Mouse (Mus musculus) cerebellum, adult 18-20 months (tissue): ENCODE measurements at regions not wholly inside any gene's neighbourhood (a gene's known extent, or its start where the extent isn't known, plus 50 kb on each side); places are given as distances from the start of the nearest gene placed in this dataset.
"Not testable (repeated sequence)": the region's sequence is repeated elsewhere in the genome, so short reads cannot be mapped to it uniquely, and the experiment has no call there.

ENCODE experiments used
- DNase-seq, 2 experiments: peaks; one replicate each; pipeline ENCODE4 v3.0.0; 2021

GRCm38 (mm10) chr6:37703946-37704345 is 166.7 kb upstream of the Trim24 start:
- no peak for DNase-seq

GRCm38 (mm10) chr6:37705733-37706145 is 164.9 kb upstream of the Trim24 start:
- DNase-seq, result no peak

GRCm38 (mm10) chr6:37707671-37708070 is 162.9 kb upstream of the Trim24 start:
- DNase-seq, result not testable (repeated sequence)

GRCm38 (mm10) chr6:37711766-37712165 is 158.8 kb upstream of the Trim24 start:
- DNase-seq, result no peak

GRCm38 (mm10) chr6:37713411-37713810 is 157.2 kb upstream of the Trim24 start:
- DNase-seq, result no peak

- DNase-seq, result peak; percentile 17 to 20
Measured at GRCm38 (mm10) chr6:37714223-37714928, 156.2 kb upstream of the Trim24 start.

GRCm38 (mm10) chr6:37721736-37722135 is 148.9 kb upstream of the Trim24 start:
- DNase-seq, result no peak

- DNase-seq, result peak; percentile 15 to 45
Measured at GRCm38 (mm10) chr6:37723337-37723736, 147.3 kb upstream of the Trim24 start.

GRCm38 (mm10) chr6:37724240-37724639 is 146.4 kb upstream of the Trim24 start:
- no peak for DNase-seq

GRCm38 (mm10) chr6:37728621-37729020 is 142.0 kb upstream of the Trim24 start:
- no peak for DNase-seq

GRCm38 (mm10) chr6:37729165-37729564 is 141.4 kb upstream of the Trim24 start:
- DNase-seq, result no peak

GRCm38 (mm10) chr6:37730500-37731239 is 139.9 kb upstream of the Trim24 start:
- no peak for DNase-seq

- peak; percentile 32 to 54 for DNase-seq
Measured at GRCm38 (mm10) chr6:37732385-37732784, 138.2 kb upstream of the Trim24 start.

GRCm38 (mm10) chr6:37735288-37735961 is 135.2 kb upstream of the Trim24 start:
- no peak for DNase-seq

- DNase-seq, result no peak
Measured at GRCm38 (mm10) chr6:37735962-37736297, 134.7 kb upstream of the Trim24 start.

GRCm38 (mm10) chr6:37740982-37741889 is 129.4 kb upstream of the Trim24 start:
- no peak for DNase-seq

GRCm38 (mm10) chr6:37741916-37742315 is 128.7 kb upstream of the Trim24 start:
- DNase-seq, result not testable (repeated sequence)

GRCm38 (mm10) chr6:37744679-37745078 is 125.9 kb upstream of the Trim24 start:
- DNase-seq, result no peak

- no peak for DNase-seq
Measured at GRCm38 (mm10) chr6:37745393-37746100, 125.1 kb upstream of the Trim24 start.

GRCm38 (mm10) chr6:37747793-37748192 is 122.8 kb upstream of the Trim24 start:
- DNase-seq, result not testable (repeated sequence)

- no peak for DNase-seq
Measured at GRCm38 (mm10) chr6:37748296-37748980, 122.2 kb upstream of the Trim24 start.
